Mouse (Mus musculus) myocyte (in vitro differentiated cells): ENCODE results near the gene Avpr1a. TPM values are rescaled to one million over a fixed set of nuclear protein-coding genes. Genes with fewer than 3 reads are reported as not detected.

Source experiments
- H3K27me3 ChIP-seq: one replicate; pipeline ENCODE4 v1.6.1; 2011; ENCODE audit not compliant: control insufficient read depth, insufficient read depth, insufficient read length
- H3K36me3 ChIP-seq: one replicate; pipeline ENCODE4 v1.6.1; 2011; ENCODE audit not compliant: control insufficient read depth, insufficient read depth
- H3K4me2 ChIP-seq: one replicate; pipeline ENCODE4 v1.6.1; 2011; ENCODE audit warnings: low read depth, control low read depth
- H3K4me3 ChIP-seq: one replicate; pipeline ENCODE4 v1.5.1; 2011; ENCODE audit warnings: mild to moderate bottlenecking, control low read depth, moderate library complexity
- H3K79me2 ChIP-seq: one replicate; pipeline ENCODE4 v1.6.1; 2011; ENCODE audit not compliant: control insufficient read depth, insufficient read depth
- H3ac ChIP-seq: one replicate; pipeline ENCODE4 v1.6.1; 2011; ENCODE audit not compliant: control insufficient read depth, insufficient read length
- CEBPB ChIP-seq: IDR thresholded peaks from 2 replicates; pipeline ENCODE4 v1.6.1; 2011; ENCODE audit warnings: mild to moderate bottlenecking, moderate library complexity; ENCODE audit not compliant: poor library complexity, insufficient read depth, severe bottlenecking
- E2F4 ChIP-seq: IDR thresholded peaks from one replicate; pipeline ENCODE4 v1.6.1; 2011; ENCODE audit warnings: mild to moderate bottlenecking, control low read depth, moderate library complexity; ENCODE audit not compliant: insufficient read depth
- MAX ChIP-seq: IDR thresholded peaks from one replicate; pipeline ENCODE4 v1.6.1; 2011; ENCODE audit warnings: low read depth, mild to moderate bottlenecking, control low read depth
- MYOD1 ChIP-seq, 3 experiments: IDR thresholded peaks; one replicate each; pipeline ENCODE4 v1.6.1; 2011; ENCODE audit warnings: control low read depth in 2 of 3, low read depth in 2 of 3, mild to moderate bottlenecking in 2 of 3, moderate library complexity in 1 of 3; ENCODE audit not compliant: insufficient read length in 2 of 3, control insufficient read depth in 1 of 3
- MYOG ChIP-seq, 3 experiments: IDR thresholded peaks; one replicate each; pipeline ENCODE4 v1.6.1; 2011; ENCODE audit warnings: control low read depth in 2 of 3, low read depth in 2 of 3, mild to moderate bottlenecking in 2 of 3; ENCODE audit not compliant: insufficient read length in 2 of 3, control insufficient read depth in 1 of 3, insufficient read depth in 1 of 3
- POLR2A ChIP-seq: IDR thresholded peaks from one replicate; pipeline ENCODE4 v1.6.1; 2011; ENCODE audit warnings: low read depth, mild to moderate bottlenecking, control low read depth, moderate library complexity; ENCODE audit not compliant: insufficient read length
- POLR2AphosphoS2 ChIP-seq: IDR thresholded peaks from one replicate; pipeline ENCODE4 v1.6.1; 2011; ENCODE audit warnings: low read depth, control low read depth; ENCODE audit not compliant: insufficient read length
- REST ChIP-seq: IDR thresholded peaks from one replicate; pipeline ENCODE4 v1.6.1; 2011; ENCODE audit warnings: mild to moderate bottlenecking, control low read depth, moderate library complexity; ENCODE audit not compliant: insufficient read depth, insufficient read length
- SRF ChIP-seq: IDR thresholded peaks from one replicate; pipeline ENCODE4 v1.6.1; 2011; ENCODE audit warnings: low read depth; ENCODE audit not compliant: control insufficient read depth, insufficient read length
- TCF12 ChIP-seq: IDR thresholded peaks from one replicate; pipeline ENCODE4 v1.6.1; 2011; ENCODE audit warnings: mild to moderate bottlenecking, control low read depth; ENCODE audit not compliant: poor library complexity, insufficient read depth, severe bottlenecking
- TCF3 ChIP-seq: IDR thresholded peaks from one replicate; pipeline ENCODE4 v1.6.1; 2011; ENCODE audit warnings: low read depth, control low read depth; ENCODE audit not compliant: insufficient read length
- USF1 ChIP-seq: IDR thresholded peaks from one replicate; pipeline ENCODE4 v1.6.1; 2011; ENCODE audit warnings: low read depth, mild to moderate bottlenecking, control low read depth, moderate library complexity
- polyA plus RNA-seq: library from polyadenylated mRNA; unstranded; fragments of >200 nt; fragmentation: generic; extraction: Trizol; gene quantifications from one replicate; pipeline ENCODE4 v1.2.1, GENCODE M21; 2012; ENCODE audit warnings: missing spikeins

Avpr1a gene
- polyA plus RNA-seq, 1 experiment, result 0.08 TPM

DNA sequence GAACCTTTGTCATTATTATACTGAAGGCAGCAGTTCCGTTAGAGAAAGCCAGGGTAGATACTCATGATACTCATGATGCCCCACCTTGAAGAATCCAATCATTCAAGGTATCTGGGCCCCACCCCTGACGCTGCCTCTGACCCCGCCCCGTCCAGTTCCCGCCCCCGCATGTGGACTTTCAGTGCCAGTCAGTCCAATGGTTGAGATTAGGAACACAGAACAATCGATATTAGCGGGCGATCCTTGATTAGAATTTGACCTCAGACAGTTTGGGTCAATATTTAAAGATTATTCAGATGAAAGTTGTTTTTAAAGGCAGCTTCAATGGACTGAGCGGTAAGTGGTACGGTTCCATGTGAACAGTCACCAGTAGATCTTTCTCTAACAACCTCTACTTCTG lies 7.5 kb downstream of the Avpr1a start:
- Histone ChIP-seq H3K79me2 (no peaks in the 10 kb centered on the region), H3K4me2 (no peak overlapping the region), H3K36me3 (no peaks in the 10 kb centered on the region), H3K27me3 (no peaks in the 10 kb centered on the region), H3K4me3 (no peak overlapping the region), H3ac (no peak overlapping the region)
- TF ChIP-seq MAX (no peak), MYOD1 (IDR thresholded peaks at IDR 0.05; ENCODE audit: control insufficient read depth in 1 of 3, insufficient read length in 2 of 3, low read depth in 2 of 3) (no peak), TCF3 (no peak), CEBPB (no peak), POLR2AphosphoS2 (no peak), POLR2A (no peak), USF1 (no peak), TCF12 (no peak), REST (no peak), MYOG (IDR thresholded peaks at IDR 0.05; ENCODE audit: control insufficient read depth in 1 of 3, insufficient read depth in 1 of 3, insufficient read length in 2 of 3, low read depth in 2 of 3) (no peak), SRF (no peak), E2F4 (no peak)

GRCm38 (mm10) chr10:122476846-122477245 lies 28.5 kb downstream of the Avpr1a start:
- Histone ChIP-seq H3K27me3 (no peaks in the 10 kb centered on the region), H3ac (no peak overlapping the region), H3K4me3 (no peak overlapping the region), H3K4me2 (no peak overlapping the region), H3K79me2 (no peaks in the 10 kb centered on the region), H3K36me3 (no peaks in the 10 kb centered on the region)
- TF ChIP-seq POLR2A (no peak), MYOD1 (IDR thresholded peaks at IDR 0.05; ENCODE audit: control insufficient read depth in 1 of 3, insufficient read length in 2 of 3, low read depth in 2 of 3) (no peak), TCF12 (no peak), REST (no peak), MAX (no peak), CEBPB (no peak), SRF (no peak), TCF3 (no peak), E2F4 (no peak), POLR2AphosphoS2 (no peak), MYOG (IDR thresholded peaks at IDR 0.05; ENCODE audit: control insufficient read depth in 1 of 3, insufficient read depth in 1 of 3, insufficient read length in 2 of 3, low read depth in 2 of 3) (no peak), USF1 (no peak)

DNA sequence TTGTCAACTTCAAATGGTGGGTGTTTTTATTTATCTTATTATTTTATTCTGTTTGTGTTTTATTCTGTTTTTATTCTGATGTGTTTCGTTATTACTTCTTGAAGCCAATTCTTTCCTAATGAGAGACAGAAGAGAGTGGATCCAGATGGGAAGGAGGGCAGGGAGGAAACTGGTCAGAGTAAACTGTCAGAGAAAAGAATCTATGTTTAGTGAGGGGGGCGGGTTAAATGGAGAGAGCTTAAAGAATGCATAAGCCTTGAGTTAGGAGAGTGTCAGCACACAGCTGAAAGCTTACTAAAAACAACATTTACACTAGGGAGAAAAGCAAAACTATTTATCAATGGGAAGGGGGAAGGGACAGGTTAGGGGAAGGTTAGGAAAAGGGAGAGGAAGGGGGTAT lies 50.3 kb downstream of the Avpr1a start:
- no peak overlapping the region for H3ac ChIP-seq
- H3K27me3 ChIP-seq, result no peaks in the 10 kb centered on the region
- no peak for TF ChIP-seq MYOG (IDR thresholded peaks at IDR 0.05; ENCODE audit: control insufficient read depth in 1 of 3, insufficient read depth in 1 of 3, insufficient read length in 2 of 3, low read depth in 2 of 3)
- no peak for TF ChIP-seq MAX
- TF ChIP-seq POLR2A, result no peak
- TF ChIP-seq SRF, result no peak
- TF ChIP-seq TCF12, result no peak
- TF ChIP-seq POLR2AphosphoS2, result no peak
- no peak for TF ChIP-seq USF1
- no peaks in the 10 kb centered on the region for H3K79me2 ChIP-seq
- no peaks in the 10 kb centered on the region for H3K36me3 ChIP-seq
- no peak overlapping the region for H3K4me3 ChIP-seq
- H3K4me2 ChIP-seq, result no peak overlapping the region

GRCm38 (mm10) chr10:122499306-122499705 lies 51.0 kb downstream of the Avpr1a start:
- Histone ChIP-seq H3K4me3 (no peak overlapping the region), H3ac (no peak overlapping the region), H3K4me2 (no peak overlapping the region), H3K27me3 (no peaks in the 10 kb centered on the region), H3K79me2 (no peaks in the 10 kb centered on the region), H3K36me3 (no peaks in the 10 kb centered on the region)
- TF ChIP-seq TCF12 (no peak), E2F4 (no peak), TCF3 (no peak), POLR2A (no peak), MYOG (IDR thresholded peaks at IDR 0.05; ENCODE audit: control insufficient read depth in 1 of 3, insufficient read depth in 1 of 3, insufficient read length in 2 of 3, low read depth in 2 of 3) (no peak), SRF (no peak), MYOD1 (IDR thresholded peaks at IDR 0.05; ENCODE audit: control insufficient read depth in 1 of 3, insufficient read length in 2 of 3, low read depth in 2 of 3) (no peak), CEBPB (no peak), POLR2AphosphoS2 (no peak), USF1 (no peak), REST (no peak), MAX (no peak)

Other genes with a start within 250 kb of the Avpr1a start
- gene Ppm1h, start 230.3 kb downstream of the Avpr1a start, polyA plus RNA-seq, result 0.13 TPM